Mouse (Mus musculus): ENCODE data around the gene Tlnrd1. TPM values are rescaled to one million over a fixed set of nuclear protein-coding genes. Genes with fewer than 3 reads are reported as not detected.

The Tlnrd1 gene
- 10.0 and 12.8 TPM in 2 replicates for polyA plus RNA-seq (2015; fragmentation: Nextera tagmentation; extraction: Ambion mirVana)

DNA sequence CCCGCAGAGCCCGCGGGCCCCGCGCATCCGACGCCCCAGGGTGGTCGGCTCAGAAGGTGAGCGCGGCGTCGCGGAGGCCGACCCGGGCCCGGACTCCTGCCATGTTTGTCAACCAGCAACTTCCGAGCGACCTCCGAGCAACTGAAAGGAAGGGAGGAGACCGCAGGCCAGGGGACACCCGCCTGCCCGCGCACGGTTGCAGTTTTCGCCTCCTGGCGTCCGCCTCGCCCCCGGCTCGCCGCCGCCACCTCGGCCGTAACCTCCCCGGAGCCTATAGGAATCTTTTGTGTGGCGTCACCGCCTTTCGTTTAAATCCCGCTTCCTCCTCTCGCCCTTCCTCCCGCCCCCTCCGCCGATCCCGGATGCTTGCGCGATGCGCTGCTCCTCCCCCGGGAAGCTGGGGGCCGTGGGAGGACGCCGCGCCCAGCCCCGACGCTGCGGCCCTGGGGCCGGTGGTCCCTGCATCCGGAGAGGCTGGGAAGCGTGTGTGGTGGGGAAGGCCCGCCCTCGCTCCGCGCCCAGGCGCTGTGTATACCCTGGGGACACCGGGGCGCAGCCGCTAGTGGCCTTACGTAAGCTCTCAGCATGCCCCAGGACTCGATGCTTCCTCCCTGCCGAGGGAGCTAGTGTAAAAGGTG, at the start of gene Tlnrd1, which contains the start of gene Mesd:
Gene Tlnrd1 (minus strand): TSS at position 285 of the 638 bp plus-strand sequence.
Gene Mesd (plus strand): TSS at position 446 of the 638 bp plus-strand sequence.
- H3K4me2 ChIP-seq (ENCODE audit: low read length), result peak within 1 kb of the TSS; percentile 91
- peak within 1 kb of the TSS; percentile 65 for H3K4me3 ChIP-seq (replicated peaks; ENCODE audit: low read depth, low read length)
- ATAC-seq (replicated peaks; ENCODE audit: low FRiP score, low read depth) (peak; percentile 73), DNase-seq (ENCODE audit: low spot score) (peak; percentile 96)
- peak; percentile 32; the same call in 1 of the 2 replicates for TF ChIP-seq CTCF (IDR thresholded peaks at IDR 0.05; ENCODE audit: low read depth)
- WGBS, result under 1% methylated on average over 69 of the region's 69 CpGs
- peak within 1 kb of the TSS; percentile 87 for H3K9ac ChIP-seq (ENCODE audit: low read depth, low read length)
- no peaks in the 10 kb centered on the region for H3K36me3 ChIP-seq (ENCODE audit: insufficient read depth, low read length)
- H3K4me1 ChIP-seq (replicated peaks; ENCODE audit: insufficient read depth, low read length), result peaks cover 10% of the 10 kb centered on the region
- no peaks in the 10 kb centered on the region for H3K9me3 ChIP-seq (replicated peaks; ENCODE audit: low read length)
- no peaks in the 10 kb centered on the region for H3K27me3 ChIP-seq (ENCODE audit: insufficient read depth, low read length)
- H3K27ac ChIP-seq, result peak within 1 kb of the TSS; percentile 97

- Histone ChIP-seq H3K36me3 (ENCODE audit: insufficient read depth, low read length) (no peaks in the 10 kb centered on the region), H3K4me2 (ENCODE audit: low read length) (no peak overlapping the region), H3K4me3 (replicated peaks; ENCODE audit: low read depth, low read length) (no peak overlapping the region), H3K27me3 (ENCODE audit: insufficient read depth, low read length) (no peaks in the 10 kb centered on the region), H3K27ac (no peak overlapping the region), H3K9ac (ENCODE audit: low read depth, low read length) (no peak overlapping the region), H3K9me3 (replicated peaks; ENCODE audit: low read length) (no peaks in the 10 kb centered on the region), H3K4me1 (replicated peaks; ENCODE audit: insufficient read depth, low read length) (no peaks in the 10 kb centered on the region)
- no peak for DNase-seq (ENCODE audit: low spot score)
- WGBS, result 9% methylated on average over 3 of the region's 3 CpGs
- ATAC-seq (replicated peaks; ENCODE audit: low FRiP score, low read depth), result no peak
- no peak for TF ChIP-seq CTCF (IDR thresholded peaks at IDR 0.05; ENCODE audit: low read depth)
Measured at GRCm38 (mm10) chr7:83921637-83922036, 37.5 kb upstream of the Tlnrd1 start.

DNA sequence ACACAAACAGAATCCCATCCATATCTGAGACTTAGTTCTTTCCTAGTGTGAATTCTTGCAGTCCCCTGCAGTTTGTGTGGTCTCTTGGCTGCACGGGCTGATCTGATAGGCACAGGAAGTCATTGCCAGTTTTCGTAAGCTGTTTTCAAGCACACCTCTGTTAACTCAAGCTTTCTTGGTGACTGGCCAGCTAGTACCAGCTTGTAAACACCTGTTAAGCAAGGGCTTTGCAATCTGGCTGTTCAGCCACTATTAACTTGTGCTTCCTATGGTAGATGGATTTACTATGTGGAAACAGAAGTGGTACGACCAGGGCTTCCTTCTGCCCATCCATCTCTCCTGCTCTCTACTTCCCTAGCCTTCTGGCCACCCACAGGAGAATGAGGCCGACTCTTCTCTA, 36.1 kb upstream of the Tlnrd1 start:
- Histone ChIP-seq H3K4me1 (replicated peaks; ENCODE audit: insufficient read depth, low read length) (no peaks in the 10 kb centered on the region), H3K36me3 (ENCODE audit: insufficient read depth, low read length) (no peaks in the 10 kb centered on the region), H3K4me2 (ENCODE audit: low read length) (no peak overlapping the region), H3K27me3 (ENCODE audit: insufficient read depth, low read length) (no peaks in the 10 kb centered on the region), H3K9ac (ENCODE audit: low read depth, low read length) (no peak overlapping the region), H3K27ac (no peak overlapping the region), H3K4me3 (replicated peaks; ENCODE audit: low read depth, low read length) (no peak overlapping the region), H3K9me3 (replicated peaks; ENCODE audit: low read length) (no peaks in the 10 kb centered on the region)
- WGBS, result 69% methylated on average over 4 of the region's 4 CpGs
- ATAC-seq (replicated peaks; ENCODE audit: low FRiP score, low read depth), result no peak
- DNase-seq (ENCODE audit: low spot score), result no peak
- TF ChIP-seq CTCF (IDR thresholded peaks at IDR 0.05; ENCODE audit: low read depth), result no peak

GRCm38 (mm10) chr7:83914566-83914965, 30.5 kb upstream of the Tlnrd1 start:
- Histone ChIP-seq H3K4me1 (replicated peaks; ENCODE audit: insufficient read depth, low read length) (no peaks in the 10 kb centered on the region), H3K4me3 (replicated peaks; ENCODE audit: low read depth, low read length) (no peak overlapping the region), H3K27ac (no peak overlapping the region), H3K9ac (ENCODE audit: low read depth, low read length) (no peak overlapping the region), H3K9me3 (replicated peaks; ENCODE audit: low read length) (no peaks in the 10 kb centered on the region), H3K36me3 (ENCODE audit: insufficient read depth, low read length) (no peaks in the 10 kb centered on the region), H3K4me2 (ENCODE audit: low read length) (no peak overlapping the region), H3K27me3 (ENCODE audit: insufficient read depth, low read length) (no peaks in the 10 kb centered on the region)
- TF ChIP-seq CTCF (IDR thresholded peaks at IDR 0.05; ENCODE audit: low read depth), result peak; percentile 94
- peak; percentile 92 for DNase-seq (ENCODE audit: low spot score)
- WGBS, result 0% methylated on average over 3 of the region's 3 CpGs
- ATAC-seq (replicated peaks; ENCODE audit: low FRiP score, low read depth), result no peak

GRCm38 (mm10) chr7:83913995-83914394, 29.9 kb upstream of the Tlnrd1 start:
- Histone ChIP-seq H3K4me1 (replicated peaks; ENCODE audit: insufficient read depth, low read length) (no peaks in the 10 kb centered on the region), H3K9ac (ENCODE audit: low read depth, low read length) (no peak overlapping the region), H3K27me3 (ENCODE audit: insufficient read depth, low read length) (no peaks in the 10 kb centered on the region), H3K9me3 (replicated peaks; ENCODE audit: low read length) (no peaks in the 10 kb centered on the region), H3K27ac (no peak overlapping the region), H3K4me3 (replicated peaks; ENCODE audit: low read depth, low read length) (no peak overlapping the region), H3K4me2 (ENCODE audit: low read length) (no peak overlapping the region), H3K36me3 (ENCODE audit: insufficient read depth, low read length) (no peaks in the 10 kb centered on the region)
- no peak for DNase-seq (ENCODE audit: low spot score)
- WGBS, result 71% methylated on average over 9 of the region's 9 CpGs
- TF ChIP-seq CTCF (IDR thresholded peaks at IDR 0.05; ENCODE audit: low read depth), result no peak
- no peak for ATAC-seq (replicated peaks; ENCODE audit: low FRiP score, low read depth)

DNA sequence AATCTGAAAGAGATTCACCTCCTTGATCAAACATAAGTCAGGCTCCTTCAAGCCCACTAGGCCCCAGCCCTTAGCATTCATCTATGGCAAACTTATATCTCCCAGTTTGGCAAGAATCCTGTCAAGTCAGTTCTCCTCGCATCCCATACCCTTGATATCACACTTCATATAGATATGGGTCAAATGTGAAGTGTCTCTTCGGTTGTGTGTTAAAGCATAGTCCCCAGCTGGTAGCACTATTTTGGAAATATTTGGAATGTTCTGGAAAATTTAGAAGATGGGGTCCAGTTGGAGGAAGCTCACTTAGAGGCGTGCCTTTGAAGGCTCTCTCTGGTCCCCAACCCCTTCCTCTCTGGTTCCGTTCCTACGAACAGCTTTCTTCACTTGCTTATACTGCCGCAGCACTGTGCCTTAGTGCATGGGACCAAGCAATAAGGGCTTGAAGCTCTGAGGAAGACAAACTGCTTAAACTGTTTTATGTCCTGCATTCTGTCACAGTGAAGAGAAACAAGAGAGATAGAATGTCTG, 29.4 kb upstream of the Tlnrd1 start:
- ATAC-seq (replicated peaks; ENCODE audit: low FRiP score, low read depth) (no peak), DNase-seq (ENCODE audit: low spot score) (no peak)
- no peak for TF ChIP-seq CTCF (IDR thresholded peaks at IDR 0.05; ENCODE audit: low read depth)
- no peaks in the 10 kb centered on the region for H3K36me3 ChIP-seq (ENCODE audit: insufficient read depth, low read length)
- H3K27me3 ChIP-seq (ENCODE audit: insufficient read depth, low read length), result no peaks in the 10 kb centered on the region
- no peak overlapping the region for H3K9ac ChIP-seq (ENCODE audit: low read depth, low read length)
- no peaks in the 10 kb centered on the region for H3K4me1 ChIP-seq (replicated peaks; ENCODE audit: insufficient read depth, low read length)
- H3K4me2 ChIP-seq (ENCODE audit: low read length), result no peak overlapping the region
- H3K9me3 ChIP-seq (replicated peaks; ENCODE audit: low read length), result no peaks in the 10 kb centered on the region
- no peak overlapping the region for H3K27ac ChIP-seq
- WGBS, result 88% methylated on average over 6 of the region's 6 CpGs
- no peak overlapping the region for H3K4me3 ChIP-seq (replicated peaks; ENCODE audit: low read depth, low read length)
